Mouse (Mus musculus): Measurements from ENCODE around the gene Fam98c. TPM values are rescaled to one million over a fixed set of nuclear protein-coding genes. Genes with fewer than 3 reads are reported as not detected.
A peak's percentile ranks its signal among the peaks of the same experiment; 100 is the strongest.
"Not testable (repeated sequence)": the region's sequence is repeated elsewhere in the genome, so short reads cannot be mapped to it uniquely, and the experiment has no call there.

Gene Fam98c
- polyA plus RNA-seq (2012; fragmentation: generic; extraction: Trizol), result 11.6 TPM

GRCm38 (mm10) chr7:29155838-29156782, at the start of gene Fam98c:
Gene Fam98c (minus strand): TSS chr7:29156234.
- Histone ChIP-seq H3K36me3 (ENCODE audit: control insufficient read depth, insufficient read depth) (no peaks in the 10 kb centered on the region), H3K4me2 (ENCODE audit: low read depth) (peak within 1 kb of the TSS; percentile 70), H3K27me3 (ENCODE audit: control insufficient read depth, insufficient read depth, insufficient read length) (no peaks in the 10 kb centered on the region), H3K4me3 (peak within 1 kb of the TSS; percentile 22), H3K79me2 (ENCODE audit: control insufficient read depth, insufficient read depth) (no peaks in the 10 kb centered on the region), H3ac (ENCODE audit: control insufficient read depth, insufficient read length) (peak within 1 kb of the TSS; percentile 36)
- TF ChIP-seq MYOG (IDR thresholded peaks at IDR 0.05; ENCODE audit: control insufficient read depth in 1 of 3, insufficient read depth in 1 of 3, insufficient read length in 2 of 3, low read depth in 2 of 3), result no peak
- no peak for TF ChIP-seq MAX (IDR thresholded peaks at IDR 0.05; ENCODE audit: low read depth)
- no peak for TF ChIP-seq TCF3 (IDR thresholded peaks at IDR 0.05; ENCODE audit: insufficient read length, low read depth)
- no peak for TF ChIP-seq REST (IDR thresholded peaks at IDR 0.05; ENCODE audit: insufficient read depth, insufficient read length)
- peak; percentile 73 for TF ChIP-seq POLR2AphosphoS2 (IDR thresholded peaks at IDR 0.05; ENCODE audit: insufficient read length, low read depth)
- TF ChIP-seq POLR2A (IDR thresholded peaks at IDR 0.05; ENCODE audit: insufficient read length, low read depth), result peak; percentile 54
- no peak for TF ChIP-seq CEBPB (IDR thresholded peaks at IDR 0.05; ENCODE audit: insufficient read depth, poor library complexity, severe bottlenecking)
- no peak for TF ChIP-seq USF1 (IDR thresholded peaks at IDR 0.05; ENCODE audit: low read depth)

- H3K36me3 ChIP-seq (ENCODE audit: control insufficient read depth, insufficient read depth), result no peaks in the 10 kb centered on the region
- H3K4me2 ChIP-seq (ENCODE audit: low read depth), result no peak overlapping the region
- no peak overlapping the region for H3K4me3 ChIP-seq
- H3K79me2 ChIP-seq (ENCODE audit: control insufficient read depth, insufficient read depth), result no peaks in the 10 kb centered on the region
- TF ChIP-seq TCF12 (IDR thresholded peaks at IDR 0.05; ENCODE audit: insufficient read depth, poor library complexity, severe bottlenecking), result no peak
- no peak for TF ChIP-seq TCF3 (IDR thresholded peaks at IDR 0.05; ENCODE audit: insufficient read length, low read depth)
- TF ChIP-seq E2F4 (IDR thresholded peaks at IDR 0.05; ENCODE audit: insufficient read depth), result no peak
- no peak for TF ChIP-seq USF1 (IDR thresholded peaks at IDR 0.05; ENCODE audit: low read depth)
- no peak for TF ChIP-seq CEBPB (IDR thresholded peaks at IDR 0.05; ENCODE audit: insufficient read depth, poor library complexity, severe bottlenecking)
- no peak for TF ChIP-seq SRF (IDR thresholded peaks at IDR 0.05; ENCODE audit: control insufficient read depth, insufficient read length, low read depth)
- no peak for TF ChIP-seq MYOG (IDR thresholded peaks at IDR 0.05; ENCODE audit: control insufficient read depth in 1 of 3, insufficient read depth in 1 of 3, insufficient read length in 2 of 3, low read depth in 2 of 3)
- no peak for TF ChIP-seq MAX (IDR thresholded peaks at IDR 0.05; ENCODE audit: low read depth)
- no peak for TF ChIP-seq POLR2A (IDR thresholded peaks at IDR 0.05; ENCODE audit: insufficient read length, low read depth)
- peaks cover 10% of the 10 kb centered on the region for H3K27me3 ChIP-seq (ENCODE audit: control insufficient read depth, insufficient read depth, insufficient read length)
- no peak overlapping the region for H3ac ChIP-seq (ENCODE audit: control insufficient read depth, insufficient read length)
Observed at GRCm38 (mm10) chr7:29202577-29202976, 46.5 kb upstream of the Fam98c start.

GRCm38 (mm10) chr7:29194230-29194629, 38.2 kb upstream of the Fam98c start:
- H3K4me3 ChIP-seq; H3K4me2 ChIP-seq (ENCODE audit: low read depth); H3K36me3 ChIP-seq (ENCODE audit: control insufficient read depth, insufficient read depth); H3ac ChIP-seq (ENCODE audit: control insufficient read depth, insufficient read length); H3K79me2 ChIP-seq (ENCODE audit: control insufficient read depth, insufficient read depth); H3K27me3 ChIP-seq (ENCODE audit: control insufficient read depth, insufficient read depth, insufficient read length): not testable (repeated sequence)

- not testable (repeated sequence) for H3K4me2 ChIP-seq (ENCODE audit: low read depth); H3K4me3 ChIP-seq; H3ac ChIP-seq (ENCODE audit: control insufficient read depth, insufficient read length); H3K27me3 ChIP-seq (ENCODE audit: control insufficient read depth, insufficient read depth, insufficient read length)
- Histone ChIP-seq H3K79me2 (ENCODE audit: control insufficient read depth, insufficient read depth) (peaks cover 39% of the 10 kb centered on the region), H3K36me3 (ENCODE audit: control insufficient read depth, insufficient read depth) (peaks cover 12% of the 10 kb centered on the region)
Observed at GRCm38 (mm10) chr7:29181323-29181722, 25.3 kb upstream of the Fam98c start.

GRCm38 (mm10) chr7:29180854-29181236, 24.8 kb upstream of the Fam98c start:
- no peak for TF ChIP-seq MYOD1 (IDR thresholded peaks at IDR 0.05; ENCODE audit: control insufficient read depth in 1 of 3, insufficient read length in 2 of 3, low read depth in 2 of 3)
- TF ChIP-seq POLR2AphosphoS2 (IDR thresholded peaks at IDR 0.05; ENCODE audit: insufficient read length, low read depth), result no peak
- no peak for TF ChIP-seq SRF (IDR thresholded peaks at IDR 0.05; ENCODE audit: control insufficient read depth, insufficient read length, low read depth)
- no peak for TF ChIP-seq E2F4 (IDR thresholded peaks at IDR 0.05; ENCODE audit: insufficient read depth)
- TF ChIP-seq CEBPB (IDR thresholded peaks at IDR 0.05; ENCODE audit: insufficient read depth, poor library complexity, severe bottlenecking), result no peak
- peak overlapping the region; percentile 80 for H3K4me3 ChIP-seq
- H3K36me3 ChIP-seq (ENCODE audit: control insufficient read depth, insufficient read depth), result peaks cover 17% of the 10 kb centered on the region

More at GRCm38 (mm10) chr7:29180854-29181236, 24.8 kb upstream of the Fam98c start:
- peaks cover 44% of the 10 kb centered on the region for H3K79me2 ChIP-seq (ENCODE audit: control insufficient read depth, insufficient read depth)
- H3ac ChIP-seq (ENCODE audit: control insufficient read depth, insufficient read length), result peak overlapping the region; percentile 48
- no peaks in the 10 kb centered on the region for H3K27me3 ChIP-seq (ENCODE audit: control insufficient read depth, insufficient read depth, insufficient read length)
- H3K4me2 ChIP-seq (ENCODE audit: low read depth), result peak overlapping the region; percentile 64
